Mouse (Mus musculus): ENCODE measurements at regions not wholly inside any gene's neighbourhood (a gene's known extent, or its start where the extent isn't known, plus 50 kb on each side); places are given as distances from the start of the nearest gene placed in this dataset.

DNA sequence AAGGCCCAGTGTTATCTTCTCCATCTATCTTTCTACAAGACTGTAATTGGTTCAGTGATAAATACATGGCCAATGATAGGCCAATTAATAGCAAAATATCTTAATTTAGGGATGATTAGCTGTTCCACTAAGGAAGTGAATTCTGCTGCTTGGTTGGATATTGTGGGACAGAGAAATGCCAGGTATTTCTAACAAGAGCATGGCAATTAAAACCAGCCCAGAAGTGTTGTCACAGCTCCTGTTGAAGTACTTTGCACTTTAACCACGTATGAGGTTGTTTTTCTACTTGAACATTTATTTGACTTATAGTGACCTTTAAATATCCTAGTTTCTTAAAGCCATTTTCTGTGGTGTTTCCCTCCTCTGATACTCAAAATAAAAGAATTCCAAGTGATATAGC lies 65.7 kb upstream of the Acsl4 start:
- no peaks in the 10 kb centered on the region for H3K27me3 ChIP-seq (ENCODE audit: control insufficient read depth, insufficient read depth, insufficient read length)
- no peak overlapping the region for H3K4me3 ChIP-seq (ENCODE audit: insufficient read depth, poor library complexity, severe bottlenecking)
- no peaks in the 10 kb centered on the region for H3K36me3 ChIP-seq (ENCODE audit: control insufficient read depth, insufficient read depth)
- TF ChIP-seq MYOD1 (IDR thresholded peaks at IDR 0.05; ENCODE audit: control insufficient read depth, insufficient read length, low read depth) (no peak), FOSL1 (IDR thresholded peaks at IDR 0.05; ENCODE audit: insufficient read depth, low read length, poor library complexity, severe bottlenecking) (no peak), CEBPB (IDR thresholded peaks at IDR 0.05; ENCODE audit: low read depth) (no peak), CTCF (IDR thresholded peaks at IDR 0.05; ENCODE audit: control insufficient read depth, insufficient read depth, insufficient read length) (no peak), MAX (IDR thresholded peaks at IDR 0.05) (no peak), MYOG (IDR thresholded peaks at IDR 0.05; ENCODE audit: control insufficient read depth, extremely low read depth, insufficient read length) (no peak), USF1 (IDR thresholded peaks at IDR 0.05; ENCODE audit: low read depth) (no peak)
- H3K79me3 ChIP-seq (ENCODE audit: low read depth) = no peaks in the 10 kb centered on the region
- no peaks in the 10 kb centered on the region for H3K79me2 ChIP-seq (ENCODE audit: control insufficient read depth, insufficient read depth)
- no peak overlapping the region for H3ac ChIP-seq (ENCODE audit: control insufficient read depth, insufficient read length, low read depth)

DNA sequence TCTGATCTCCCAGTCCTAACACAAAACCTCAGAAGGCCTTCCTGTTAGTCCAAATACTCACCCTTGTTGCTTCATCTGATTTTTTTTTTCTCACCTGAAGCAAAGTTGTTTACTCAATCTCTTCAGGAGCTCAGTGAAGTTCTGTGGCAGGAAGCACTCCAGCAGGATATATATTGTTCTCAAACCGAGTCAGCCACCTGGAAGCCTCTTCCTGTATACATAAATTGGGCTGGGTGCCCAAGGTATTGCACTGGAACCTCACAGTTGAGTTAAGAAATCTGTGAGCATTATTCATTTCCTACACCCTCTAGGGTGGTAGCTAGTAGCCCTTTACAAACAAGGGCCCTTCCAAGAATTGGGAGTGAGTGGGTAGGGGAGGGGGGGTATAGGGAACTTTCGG lies 73.8 kb upstream of the Acsl4 start:
- no peaks in the 10 kb centered on the region for H3K27me3 ChIP-seq (ENCODE audit: control insufficient read depth, insufficient read depth, insufficient read length)

DNA sequence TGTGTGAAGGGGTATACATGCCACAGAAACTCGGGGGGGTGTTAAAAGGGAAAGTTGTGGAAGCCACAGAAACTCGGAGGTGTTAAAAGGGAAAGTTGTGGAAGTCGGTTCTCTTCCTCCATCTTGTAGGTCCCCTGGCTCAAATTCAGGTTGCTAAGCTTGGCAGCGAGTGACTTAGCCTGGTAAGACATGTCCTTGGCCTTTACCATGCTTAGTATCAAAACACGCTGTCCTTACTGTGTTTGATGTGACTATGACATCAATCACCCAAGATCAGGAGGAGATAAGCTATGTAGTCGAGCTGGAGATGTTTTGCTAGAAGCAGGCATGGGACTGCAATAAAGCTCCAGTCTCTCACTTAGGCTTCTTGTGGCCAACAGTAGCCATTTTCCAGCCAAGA lies 74.4 kb upstream of the Acsl4 start:
- TF ChIP-seq MYOD1 (IDR thresholded peaks at IDR 0.05; ENCODE audit: control insufficient read depth, insufficient read length, low read depth) (no peak), MYOG (IDR thresholded peaks at IDR 0.05; ENCODE audit: control insufficient read depth, extremely low read depth, insufficient read length) (no peak), CTCF (IDR thresholded peaks at IDR 0.05; ENCODE audit: control insufficient read depth, insufficient read depth, insufficient read length) (no peak), FOSL1 (IDR thresholded peaks at IDR 0.05; ENCODE audit: insufficient read depth, low read length, poor library complexity, severe bottlenecking) (no peak), USF1 (IDR thresholded peaks at IDR 0.05; ENCODE audit: low read depth) (no peak), MAX (IDR thresholded peaks at IDR 0.05) (no peak), CEBPB (IDR thresholded peaks at IDR 0.05; ENCODE audit: low read depth) (no peak)
- Histone ChIP-seq H3K4me3 (ENCODE audit: insufficient read depth, poor library complexity, severe bottlenecking) (no peak overlapping the region), H3ac (ENCODE audit: control insufficient read depth, insufficient read length, low read depth) (no peak overlapping the region), H3K36me3 (ENCODE audit: control insufficient read depth, insufficient read depth) (no peaks in the 10 kb centered on the region), H3K79me2 (ENCODE audit: control insufficient read depth, insufficient read depth) (no peaks in the 10 kb centered on the region), H3K27me3 (ENCODE audit: control insufficient read depth, insufficient read depth, insufficient read length) (no peaks in the 10 kb centered on the region), H3K79me3 (ENCODE audit: low read depth) (no peaks in the 10 kb centered on the region)

More for the DNA sequence above, 73.8 kb upstream of the Acsl4 start:
- H3K36me3 ChIP-seq (ENCODE audit: control insufficient read depth, insufficient read depth) = no peaks in the 10 kb centered on the region
- H3K4me3 ChIP-seq (ENCODE audit: insufficient read depth, poor library complexity, severe bottlenecking) = no peak overlapping the region
- no peak for TF ChIP-seq CTCF (IDR thresholded peaks at IDR 0.05; ENCODE audit: control insufficient read depth, insufficient read depth, insufficient read length)
- no peak for TF ChIP-seq MAX (IDR thresholded peaks at IDR 0.05)
- no peak for TF ChIP-seq MYOD1 (IDR thresholded peaks at IDR 0.05; ENCODE audit: control insufficient read depth, insufficient read length, low read depth)
- TF ChIP-seq MYOG (IDR thresholded peaks at IDR 0.05; ENCODE audit: control insufficient read depth, extremely low read depth, insufficient read length) = no peak
- no peak for TF ChIP-seq USF1 (IDR thresholded peaks at IDR 0.05; ENCODE audit: low read depth)
- TF ChIP-seq CEBPB (IDR thresholded peaks at IDR 0.05; ENCODE audit: low read depth) = no peak
- TF ChIP-seq FOSL1 (IDR thresholded peaks at IDR 0.05; ENCODE audit: insufficient read depth, low read length, poor library complexity, severe bottlenecking) = no peak
- no peaks in the 10 kb centered on the region for H3K79me2 ChIP-seq (ENCODE audit: control insufficient read depth, insufficient read depth)
- no peak overlapping the region for H3ac ChIP-seq (ENCODE audit: control insufficient read depth, insufficient read length, low read depth)
- H3K79me3 ChIP-seq (ENCODE audit: low read depth) = no peaks in the 10 kb centered on the region

DNA sequence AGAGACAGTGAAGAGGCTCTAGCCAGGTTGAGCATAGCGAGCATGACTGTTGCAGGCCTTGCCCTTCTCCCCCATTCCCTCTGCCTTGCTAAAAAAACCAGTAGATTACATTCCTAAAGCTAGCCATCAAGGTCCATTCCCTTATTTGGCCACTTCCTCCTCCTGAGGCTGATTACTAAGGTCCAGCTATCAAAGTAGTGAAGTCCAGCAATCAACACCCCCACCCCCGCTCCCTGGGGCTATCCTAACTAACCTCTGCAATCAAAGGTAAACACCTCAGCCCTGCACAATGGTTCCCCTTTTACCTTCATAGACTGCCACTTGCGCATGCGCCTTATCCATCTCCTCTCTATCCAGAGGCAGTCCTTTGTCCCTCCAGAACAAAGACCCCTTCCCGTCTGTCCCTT lies 77.5 kb upstream of the Acsl4 start:
- Histone ChIP-seq H3K79me2 (ENCODE audit: control insufficient read depth, insufficient read depth) (no peaks in the 10 kb centered on the region), H3K36me3 (ENCODE audit: control insufficient read depth, insufficient read depth) (no peaks in the 10 kb centered on the region), H3K4me3 (ENCODE audit: insufficient read depth, poor library complexity, severe bottlenecking) (no peak overlapping the region), H3K27me3 (ENCODE audit: control insufficient read depth, insufficient read depth, insufficient read length) (no peaks in the 10 kb centered on the region), H3K79me3 (ENCODE audit: low read depth) (no peaks in the 10 kb centered on the region), H3ac (ENCODE audit: control insufficient read depth, insufficient read length, low read depth) (no peak overlapping the region)
- TF ChIP-seq MYOD1 (IDR thresholded peaks at IDR 0.05; ENCODE audit: control insufficient read depth, insufficient read length, low read depth) (no peak), CEBPB (IDR thresholded peaks at IDR 0.05; ENCODE audit: low read depth) (no peak), CTCF (IDR thresholded peaks at IDR 0.05; ENCODE audit: control insufficient read depth, insufficient read depth, insufficient read length) (no peak), MAX (IDR thresholded peaks at IDR 0.05) (no peak), FOSL1 (IDR thresholded peaks at IDR 0.05; ENCODE audit: insufficient read depth, low read length, poor library complexity, severe bottlenecking) (no peak), USF1 (IDR thresholded peaks at IDR 0.05; ENCODE audit: low read depth) (no peak), MYOG (IDR thresholded peaks at IDR 0.05; ENCODE audit: control insufficient read depth, extremely low read depth, insufficient read length) (no peak)

DNA sequence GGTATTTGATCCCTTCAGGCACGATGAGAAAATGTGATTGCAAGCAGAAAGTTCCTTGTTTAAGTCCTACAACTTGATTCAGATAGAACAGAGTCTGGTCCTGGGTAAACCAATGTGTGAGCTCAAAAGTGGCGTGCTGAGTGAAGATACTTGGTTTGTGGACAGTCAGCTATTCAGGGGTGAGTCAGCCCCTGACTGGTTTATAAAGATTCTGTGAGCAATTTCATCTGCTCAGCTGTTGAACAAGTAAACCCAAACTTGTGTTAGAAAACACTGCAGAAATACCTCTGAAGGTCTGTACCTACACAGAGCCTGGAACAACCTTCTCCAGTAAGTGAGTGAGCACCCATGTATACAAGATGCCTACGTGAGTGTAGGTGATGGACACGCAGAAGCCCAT lies 78.1 kb upstream of the Acsl4 start:
- Histone ChIP-seq H3ac (ENCODE audit: control insufficient read depth, insufficient read length, low read depth) (no peak overlapping the region), H3K79me3 (ENCODE audit: low read depth) (no peaks in the 10 kb centered on the region), H3K27me3 (ENCODE audit: control insufficient read depth, insufficient read depth, insufficient read length) (no peaks in the 10 kb centered on the region), H3K4me3 (ENCODE audit: insufficient read depth, poor library complexity, severe bottlenecking) (no peak overlapping the region), H3K36me3 (ENCODE audit: control insufficient read depth, insufficient read depth) (no peaks in the 10 kb centered on the region), H3K79me2 (ENCODE audit: control insufficient read depth, insufficient read depth) (no peaks in the 10 kb centered on the region)
- TF ChIP-seq USF1 (IDR thresholded peaks at IDR 0.05; ENCODE audit: low read depth) (no peak), CTCF (IDR thresholded peaks at IDR 0.05; ENCODE audit: control insufficient read depth, insufficient read depth, insufficient read length) (no peak), CEBPB (IDR thresholded peaks at IDR 0.05; ENCODE audit: low read depth) (no peak), FOSL1 (IDR thresholded peaks at IDR 0.05; ENCODE audit: insufficient read depth, low read length, poor library complexity, severe bottlenecking) (no peak), MAX (IDR thresholded peaks at IDR 0.05) (no peak), MYOD1 (IDR thresholded peaks at IDR 0.05; ENCODE audit: control insufficient read depth, insufficient read length, low read depth) (no peak), MYOG (IDR thresholded peaks at IDR 0.05; ENCODE audit: control insufficient read depth, extremely low read depth, insufficient read length) (no peak)
